Mouse (Mus musculus) kidney, embryonic 14.5 days (tissue): Measurements from ENCODE around the gene Dnajc5. TPM values are rescaled to one million over a fixed set of nuclear protein-coding genes. Genes with fewer than 3 reads are reported as not detected.

Experiments
- ATAC-seq: fragments of 200-750 bp; cut with Nextera tagmentation; 2 replicates; pipeline ENCODE4 v1.8.0; 2017; ENCODE audit warnings: moderate number of reproducible peaks, mild to moderate bottlenecking, moderate TSS enrichment, moderate library complexity; ENCODE audit not compliant: low FRiP score, low TSS enrichment
- H3K27ac ChIP-seq: fragments of 300-500 bp; sonication (generic); 2 replicates; pipeline ENCODE4 v1.5.1; 2014; ENCODE audit warnings: low read depth, mild to moderate bottlenecking, low read length, moderate library complexity, mixed read lengths
- H3K27me3 ChIP-seq: fragments of 300-500 bp; sonication (generic); 2 replicates; pipeline ENCODE4 v1.6.1; 2014; ENCODE audit warnings: mild to moderate bottlenecking, low read length; ENCODE audit not compliant: control insufficient read depth, insufficient read depth
- H3K36me3 ChIP-seq: fragments of 300-500 bp; sonication (generic); 2 replicates; pipeline ENCODE4 v1.6.1; 2014; ENCODE audit warnings: low read length, mixed read lengths; ENCODE audit not compliant: control insufficient read depth, insufficient read depth
- H3K4me1 ChIP-seq: fragments of 300-500 bp; sonication (generic); 2 replicates; pipeline ENCODE4 v1.6.1; 2014; ENCODE audit warnings: low read length, mixed read lengths; ENCODE audit not compliant: control insufficient read depth, insufficient read depth
- H3K4me2 ChIP-seq: fragments of 300-500 bp; sonication (generic); replicated peaks from 2 replicates; pipeline ENCODE4 v1.6.1; 2014; ENCODE audit warnings: low read depth, mild to moderate bottlenecking, low read length
- H3K4me3 ChIP-seq: fragments of 300-500 bp; sonication (generic); 2 replicates; pipeline ENCODE4 v1.5.1; 2014; ENCODE audit warnings: mild to moderate bottlenecking, low read length
- H3K9ac ChIP-seq: fragments of 300-500 bp; sonication (generic); 2 replicates; pipeline ENCODE4 v1.6.1; 2014; ENCODE audit warnings: low read depth, mild to moderate bottlenecking, low read length, moderate library complexity
- H3K9me3 ChIP-seq: fragments of 300-500 bp; sonication (generic); 2 replicates; pipeline ENCODE4 v1.6.1; 2016; ENCODE audit warnings: low read length; ENCODE audit not compliant: control insufficient read depth
- WGBS: fragments of 180-500 bp; shearing (Covaris S2); extraction: QIAGEN DNeasy Blood & Tissue Kit; methylation state at CpG from one replicate; pipeline ENCODE4 v1.1.7; 2014; 5-methylcytosine and 5-hydroxymethylcytosine counted together
- polyA plus RNA-seq: library from polyadenylated mRNA; unstranded; fragments of >200 nt; fragmentation: Nextera tagmentation; extraction: Ambion mirVana; gene quantifications from 2 replicates; pipeline ENCODE4 v1.2.1, GENCODE M21; 2014

Gene Dnajc5
- polyA plus RNA-seq, 1 experiment from 2014 or later, result 82.2 TPM

- Histone ChIP-seq H3K36me3 (peaks cover 20% of the 10 kb centered on the region), H3K4me3 (no peak overlapping the region), H3K4me1 (peaks cover 2% of the 10 kb centered on the region; the same call in 1 of the 2 replicates), H3K9me3 (no peaks in the 10 kb centered on the region), H3K4me2 (no peak overlapping the region), H3K27me3 (no peaks in the 10 kb centered on the region), H3K27ac (no peak overlapping the region), H3K9ac (no peak overlapping the region)
- 92% methylated on average over 15 of the region's 15 CpGs for whole genome bisulfite sequencing
- no peak for ATAC-seq
These were observed 52.9 kb downstream of the Dnajc5 start for GRCm38 (mm10) chr2:181572921-181573920.

DNA sequence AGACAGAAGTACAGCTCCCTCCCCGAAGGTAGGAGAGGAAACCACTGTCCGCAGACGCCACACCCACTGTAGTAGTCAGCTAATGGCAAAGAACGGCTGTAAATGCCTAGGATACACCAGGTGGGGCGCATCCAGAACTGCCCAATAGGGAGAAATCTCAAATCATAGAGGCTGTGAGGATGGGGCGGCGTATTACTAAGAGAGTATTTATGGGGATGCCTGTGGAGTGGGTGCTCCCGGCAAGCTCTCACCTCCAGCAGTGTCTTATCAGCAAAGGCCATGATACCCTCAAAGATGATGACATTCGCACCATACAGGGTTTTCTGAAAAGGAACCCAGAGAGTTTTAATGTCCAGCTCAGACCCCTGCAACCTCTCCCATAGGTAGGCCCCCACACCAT is 53.7 kb downstream of the Dnajc5 start:
- Histone ChIP-seq H3K27me3 (no peaks in the 10 kb centered on the region), H3K36me3 (peaks cover 20% of the 10 kb centered on the region), H3K9ac (no peak overlapping the region), H3K4me1 (peaks cover 10% of the 10 kb centered on the region; the same call in 1 of the 2 replicates), H3K9me3 (no peaks in the 10 kb centered on the region), H3K4me2 (no peak overlapping the region), H3K27ac (no peak overlapping the region), H3K4me3 (no peak overlapping the region)
- no peak for ATAC-seq
- WGBS, result 87% methylated on average over 9 of the region's 9 CpGs

GRCm38 (mm10) chr2:181574921-181575545 is 54.7 kb downstream of the Dnajc5 start:
- Histone ChIP-seq H3K27ac (no peak overlapping the region), H3K4me3 (no peak overlapping the region), H3K36me3 (peaks cover 16% of the 10 kb centered on the region), H3K9me3 (no peaks in the 10 kb centered on the region), H3K4me2 (no peak overlapping the region), H3K27me3 (no peaks in the 10 kb centered on the region), H3K9ac (no peak overlapping the region), H3K4me1 (peaks cover 21% of the 10 kb centered on the region)
- 86% methylated on average over 7 of the region's 7 CpGs for WGBS
- ATAC-seq, result no peak

DNA sequence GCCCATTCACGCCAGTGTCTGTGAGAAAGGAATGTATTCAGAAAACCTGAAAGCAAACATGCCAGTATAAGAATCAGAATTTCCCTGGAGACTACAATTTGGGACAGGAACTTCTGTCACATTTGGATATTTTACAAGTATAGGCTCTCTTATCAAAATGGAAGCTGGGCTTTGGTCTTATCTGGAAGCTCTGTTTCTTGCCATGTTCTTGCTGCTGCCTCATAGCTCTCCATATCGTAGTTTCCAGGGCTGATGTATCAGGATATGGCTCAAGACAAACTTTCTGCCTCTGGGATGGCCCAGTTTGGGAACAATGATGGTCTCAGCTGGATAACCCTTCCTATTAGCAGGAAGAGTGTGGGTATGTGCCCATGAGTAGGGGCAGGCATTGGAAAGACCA is 56.3 kb downstream of the Dnajc5 start:
- H3K36me3 ChIP-seq, result peaks cover 16% of the 10 kb centered on the region
- no peak overlapping the region for H3K27ac ChIP-seq
- H3K27me3 ChIP-seq, result no peaks in the 10 kb centered on the region
- ATAC-seq, result no peak
- H3K4me1 ChIP-seq, result peaks cover 28% of the 10 kb centered on the region
- H3K9me3 ChIP-seq, result no peaks in the 10 kb centered on the region
- WGBS, result 89% methylated on average over 2 of the region's 2 CpGs
- H3K4me3 ChIP-seq, result no peak overlapping the region
- H3K9ac ChIP-seq, result no peak overlapping the region
- H3K4me2 ChIP-seq, result no peak overlapping the region

GRCm38 (mm10) chr2:181577126-181577525 is 56.8 kb downstream of the Dnajc5 start:
- H3K27me3 ChIP-seq, result no peaks in the 10 kb centered on the region
- H3K9ac ChIP-seq, result no peak overlapping the region
- ATAC-seq, result no peak
- peaks cover 28% of the 10 kb centered on the region for H3K4me1 ChIP-seq
- H3K27ac ChIP-seq, result no peak overlapping the region
- no peak overlapping the region for H3K4me3 ChIP-seq
- H3K36me3 ChIP-seq, result peaks cover 14% of the 10 kb centered on the region
- no peak overlapping the region for H3K4me2 ChIP-seq
- 70% methylated on average over 2 of the region's 2 CpGs for WGBS
- no peaks in the 10 kb centered on the region for H3K9me3 ChIP-seq

DNA sequence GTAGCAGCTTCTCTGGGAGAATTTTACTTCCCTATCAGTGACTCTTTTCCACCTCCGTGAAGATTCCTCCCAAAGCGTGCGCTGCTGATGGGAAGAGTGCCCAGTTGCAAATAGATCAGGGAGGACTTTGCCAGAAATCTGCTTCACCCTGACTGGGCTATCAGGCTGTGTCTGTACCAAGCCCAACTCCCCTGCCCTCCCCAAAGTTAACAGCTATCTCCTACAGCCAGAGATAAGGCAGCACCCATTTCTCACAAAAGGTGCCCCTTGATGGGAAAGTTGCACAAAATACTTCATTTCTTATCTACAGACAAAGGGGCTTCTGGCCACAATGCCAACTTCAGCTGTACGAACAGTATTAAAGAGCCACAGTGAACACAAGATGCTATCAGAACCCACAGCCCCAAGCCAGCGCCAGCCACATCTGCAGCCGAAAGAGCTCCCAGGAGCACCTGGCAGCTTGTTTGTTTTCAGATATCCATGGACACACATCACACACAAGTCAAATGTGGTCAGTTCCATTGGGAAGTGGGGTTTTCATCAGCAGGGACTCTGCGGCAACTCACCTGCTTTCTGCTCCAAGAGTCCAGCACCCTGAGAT is 57.8 kb downstream of the Dnajc5 start:
- no peak overlapping the region for H3K27ac ChIP-seq
- no peak overlapping the region for H3K4me3 ChIP-seq
- WGBS, result 83% methylated on average over 7 of the region's 7 CpGs
- ATAC-seq, result no peak
- H3K9me3 ChIP-seq, result no peaks in the 10 kb centered on the region
- peaks cover 9% of the 10 kb centered on the region; the same call in 1 of the 2 replicates for H3K36me3 ChIP-seq
- H3K4me1 ChIP-seq, result peaks cover 28% of the 10 kb centered on the region
- H3K4me2 ChIP-seq, result no peak overlapping the region
- H3K9ac ChIP-seq, result no peak overlapping the region
- no peaks in the 10 kb centered on the region for H3K27me3 ChIP-seq

DNA sequence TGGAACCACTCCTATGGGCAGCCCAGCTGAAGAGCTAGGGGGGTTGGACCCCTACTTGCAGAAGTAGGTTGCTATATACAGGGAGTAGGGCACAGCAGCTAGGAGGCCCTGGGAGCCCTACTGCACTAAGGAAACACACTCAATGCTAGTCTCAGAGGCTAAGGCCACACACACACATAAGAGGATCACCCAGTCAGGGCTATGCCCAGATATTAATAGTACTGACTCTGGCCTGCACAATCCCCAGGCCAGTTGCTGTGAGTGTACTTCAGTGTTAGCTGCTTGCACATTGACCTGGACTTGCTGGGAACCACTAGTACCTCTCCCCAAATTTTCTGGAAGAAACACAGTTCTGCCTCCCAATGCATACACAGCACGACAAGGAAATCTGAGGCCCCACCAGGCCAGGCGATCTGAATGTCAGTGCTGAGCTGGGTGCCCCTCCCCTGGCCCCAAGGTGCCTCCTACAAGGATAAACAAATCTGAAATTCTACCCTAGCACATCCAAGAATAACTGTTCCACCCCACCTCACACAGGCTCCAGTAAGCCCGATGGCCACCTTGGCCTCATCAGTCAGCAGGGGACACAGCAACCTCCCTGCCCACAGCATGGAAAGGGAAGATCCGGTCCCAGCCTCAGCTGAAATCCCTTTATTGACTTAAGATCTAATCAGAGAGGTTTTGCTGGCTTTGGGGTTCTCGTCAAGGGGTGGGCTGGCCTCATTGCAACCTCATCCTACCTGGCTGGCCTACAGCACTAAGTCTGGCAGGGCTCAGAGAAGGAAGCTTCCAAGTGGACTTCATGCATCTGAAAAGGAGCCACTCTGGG is 58.7 kb downstream of the Dnajc5 start:
- Histone ChIP-seq H3K36me3 (peaks cover 9% of the 10 kb centered on the region; the same call in 1 of the 2 replicates), H3K9me3 (no peaks in the 10 kb centered on the region), H3K27me3 (no peaks in the 10 kb centered on the region), H3K4me3 (no peak overlapping the region), H3K4me2 (peak overlapping the region; percentile 1; the same call in 1 of the 2 replicates), H3K27ac (peak overlapping the region; percentile 88; the same call in 1 of the 2 replicates), H3K9ac (no peak overlapping the region), H3K4me1 (peaks cover 28% of the 10 kb centered on the region)
- WGBS, result 29% methylated on average over 5 of the region's 5 CpGs
- ATAC-seq, result peak; percentile 39; the same call in 1 of the 2 replicates

GRCm38 (mm10) chr2:181579681-181580080 is 59.4 kb downstream of the Dnajc5 start:
- Histone ChIP-seq H3K27ac (peak overlapping the region; percentile 88; the same call in 1 of the 2 replicates), H3K4me2 (peak overlapping the region; percentile 8; the same call in 1 of the 2 replicates), H3K9ac (no peak overlapping the region), H3K27me3 (no peaks in the 10 kb centered on the region), H3K9me3 (no peaks in the 10 kb centered on the region), H3K4me1 (peaks cover 28% of the 10 kb centered on the region), H3K36me3 (peaks cover 11% of the 10 kb centered on the region), H3K4me3 (no peak overlapping the region)
- ATAC-seq, result no peak
- WGBS, result 78% methylated on average over 1 of the region's 1 CpGs
